Comparison of ENCODE assay signal across 8 mouse cellular contexts in genomic region chrX:17026161-17026829, GRCm38 (mm10).
"Had no signal": no experiment of that assay in that cellular context is flagged by ENCODE, and none has a peak within 500 bp of the region (broad histone marks: within the 10 kb centered on the region; RNA-seq: fewer than 3 reads in every experiment).

No protein-coding gene starts in this region.

- DNase-seq: kidney, adult 2 months; kidney, postnatal 25 days; layer of hippocampus, postnatal 36 days; liver, postnatal 0 days; lung, embryonic 14.5 days; midbrain, embryonic 14.5 days; thymus, adult 18-20 months; thymus, postnatal 36 days had no signal
